Mouse (Mus musculus) embryonic fibroblast, embryonic 13.5 days (primary cell): ENCODE measurements at regions not wholly inside any gene's neighbourhood (a gene's known extent, or its start where the extent isn't known, plus 50 kb on each side); places are given as distances from the start of the nearest gene placed in this dataset.

Source experiments
- CTCF ChIP-seq: IDR thresholded peaks from 2 replicates; pipeline ENCODE4 v1.5.1; 2011; ENCODE audit warnings: mild to moderate bottlenecking, control low read depth, low read length, moderate library complexity, borderline replicate concordance; ENCODE audit not compliant: insufficient read depth
- POLR2A ChIP-seq: IDR thresholded peaks from 2 replicates; pipeline ENCODE4 v1.6.1; 2011; ENCODE audit warnings: low read depth, mild to moderate bottlenecking, control low read depth, low read length, moderate library complexity

DNA sequence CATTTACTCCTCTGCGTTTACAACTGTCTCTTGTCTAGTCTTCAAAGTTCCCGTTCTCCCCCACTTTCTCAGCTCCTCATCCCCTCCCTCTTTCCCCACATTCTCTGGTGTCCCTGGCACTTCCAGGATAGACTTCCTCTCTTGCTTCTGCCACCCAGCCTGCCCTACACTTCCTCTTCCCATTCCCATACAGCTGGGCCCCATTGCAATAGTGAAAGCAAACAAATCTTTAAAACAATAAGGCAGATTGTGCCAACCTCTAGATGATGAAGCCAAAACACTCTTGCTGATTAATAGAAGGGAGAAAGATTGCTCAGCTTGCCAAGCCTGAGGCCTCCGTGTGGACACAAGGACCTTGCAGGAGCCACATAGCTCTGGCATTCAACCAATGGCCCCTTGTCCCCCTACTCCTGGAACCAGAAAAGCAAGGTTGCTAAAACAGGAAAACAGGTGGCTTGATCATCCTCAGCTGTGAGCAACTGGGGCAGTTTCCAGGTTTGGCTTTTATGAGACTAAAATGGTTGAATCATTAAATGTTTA lies 267.1 kb upstream of the Dynlrb2 start:
- TF ChIP-seq CTCF (no peak), POLR2A (no peak)
